Mouse (Mus musculus): ENCODE results near the gene Rrnad1.

The Rrnad1 gene

GRCm38 (mm10) chr3:87948378-87949265 lies 18.1 kb upstream of the Rrnad1 start, which contains the start of gene Crabp2:
Crabp2 (plus strand) TSS chr3:87948666.
- DNase-seq (ENCODE audit: low spot score), result peak; percentile 78

GRCm38 (mm10) chr3:87947811-87948199 lies 17.3 kb upstream of the Rrnad1 start:
- DNase-seq (ENCODE audit: low spot score), result peak; percentile 97

DNA sequence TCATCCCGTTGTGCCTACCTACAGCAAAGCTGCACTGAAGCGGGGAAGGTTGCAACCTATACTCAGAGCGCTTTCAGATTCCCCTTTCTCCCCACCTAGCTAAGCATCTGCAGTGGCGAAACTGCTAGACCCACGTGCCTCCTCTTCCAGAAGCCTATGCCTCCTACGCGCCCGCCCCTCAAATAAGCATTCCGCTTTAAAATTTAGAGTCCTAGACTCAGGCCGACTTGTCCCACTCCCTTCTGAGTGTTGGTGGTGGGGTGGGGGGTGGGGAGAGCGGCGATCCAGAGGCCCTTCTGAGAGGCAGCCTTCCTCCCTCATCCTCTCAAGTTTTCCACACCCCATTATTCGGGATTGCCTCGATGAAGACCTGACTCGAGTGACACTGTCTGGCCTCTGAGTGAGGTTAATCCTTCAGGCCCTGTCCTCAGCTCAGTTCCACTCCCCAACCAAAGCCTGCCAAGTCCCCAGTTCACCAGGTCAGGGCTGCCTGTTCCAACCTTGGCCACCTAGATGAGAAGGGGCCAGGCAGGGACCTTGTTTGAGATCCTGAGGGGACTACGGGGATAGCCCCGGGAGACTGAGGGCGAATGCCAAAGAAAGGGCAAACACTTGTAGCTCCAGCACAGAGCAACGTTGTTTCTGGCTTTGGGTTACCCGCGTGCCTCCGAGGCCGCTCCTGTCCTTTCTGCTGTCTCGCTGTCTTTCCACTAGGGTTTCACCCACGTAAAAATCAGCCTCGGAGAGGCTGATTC lies 16.7 kb upstream of the Rrnad1 start:
- DNase-seq (ENCODE audit: low spot score), result peak; percentile 66

GRCm38 (mm10) chr3:87946541-87946860 lies 16.0 kb upstream of the Rrnad1 start:
- DNase-seq (ENCODE audit: low spot score), result no peak

DNA sequence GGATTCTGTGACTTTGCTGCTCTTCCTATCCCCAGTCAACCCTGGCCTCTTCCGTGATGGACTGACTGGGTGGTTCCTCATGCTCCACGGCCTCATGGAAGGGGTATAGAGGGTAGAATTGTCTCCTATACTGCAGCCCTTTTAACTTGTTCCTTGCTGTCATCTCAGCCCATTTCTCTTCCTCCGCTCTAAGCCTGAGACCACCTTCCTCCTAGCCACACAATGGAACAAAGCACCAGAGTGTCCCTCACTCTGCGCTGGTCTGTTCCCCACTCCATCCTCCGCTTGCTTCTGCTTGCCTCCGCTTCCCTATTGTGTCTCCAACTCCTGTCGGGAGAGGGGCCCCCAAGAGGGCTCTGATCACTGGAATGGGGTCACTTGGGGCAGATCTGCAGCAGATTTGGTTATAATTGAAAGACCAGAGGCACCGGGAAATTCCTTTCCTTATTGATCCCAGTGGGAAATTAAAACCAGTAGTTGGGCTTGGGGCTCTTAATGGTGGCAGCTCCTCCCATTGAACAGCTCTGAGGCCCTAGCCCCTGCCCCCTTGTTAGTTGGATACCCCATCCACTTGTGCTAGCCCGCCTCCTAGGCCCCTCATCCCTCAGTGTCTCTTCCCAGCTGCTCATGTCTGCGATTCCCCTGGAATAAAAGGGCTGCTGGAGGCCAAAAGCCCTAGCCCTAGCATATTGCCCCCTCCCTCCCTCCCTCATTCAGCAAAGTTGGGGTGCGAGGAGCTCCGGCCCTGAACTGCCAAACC lies 15.4 kb upstream of the Rrnad1 start:
- DNase-seq (ENCODE audit: low spot score), result peak; percentile 74

GRCm38 (mm10) chr3:87944838-87945600 lies 14.5 kb upstream of the Rrnad1 start:
- peak; percentile 39 for DNase-seq (ENCODE audit: low spot score)

DNA sequence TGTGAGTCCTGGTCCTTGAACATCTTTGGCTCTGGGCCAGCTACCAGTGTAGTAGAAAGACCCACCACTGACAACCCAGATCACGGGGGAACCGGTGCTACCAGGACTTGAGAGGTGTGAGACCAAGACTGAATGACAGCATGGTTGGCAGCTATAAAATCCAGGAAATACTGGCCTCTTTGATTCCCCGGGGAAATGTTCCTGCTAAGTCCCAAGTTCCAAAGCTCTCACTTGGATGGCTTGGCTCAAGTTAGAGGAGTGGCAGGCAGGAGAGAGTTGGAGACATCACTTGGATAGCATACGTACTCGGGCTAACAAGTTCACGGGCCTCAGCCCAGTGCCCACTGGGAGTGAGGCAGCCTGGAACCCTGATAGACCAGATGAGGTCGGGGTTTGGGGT lies 13.1 kb upstream of the Rrnad1 start:
- DNase-seq (ENCODE audit: low spot score), result no peak

DNA sequence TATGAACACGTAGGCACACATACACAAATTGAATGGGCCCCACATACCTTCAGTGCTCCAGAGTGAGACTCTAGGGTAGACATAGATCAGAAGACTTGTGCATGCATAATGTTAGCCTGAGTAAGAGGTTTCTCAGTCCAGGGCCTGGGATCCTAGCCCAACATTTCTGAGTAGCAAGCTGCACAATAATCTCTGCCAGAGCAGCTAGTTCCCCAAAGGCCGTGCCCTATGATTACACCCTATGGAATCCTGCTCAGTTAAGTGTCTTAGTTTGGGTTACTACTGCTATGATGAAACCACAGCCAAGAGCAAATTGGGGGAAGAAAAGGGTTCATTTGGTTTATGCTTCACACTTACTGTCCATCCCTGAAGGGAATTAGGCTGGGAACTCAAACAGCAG lies 12.0 kb upstream of the Rrnad1 start:
- DNase-seq (ENCODE audit: low spot score), result no peak

GRCm38 (mm10) chr3:87940611-87941010 lies 10.1 kb upstream of the Rrnad1 start:
- DNase-seq (ENCODE audit: low spot score), result no peak

DNA sequence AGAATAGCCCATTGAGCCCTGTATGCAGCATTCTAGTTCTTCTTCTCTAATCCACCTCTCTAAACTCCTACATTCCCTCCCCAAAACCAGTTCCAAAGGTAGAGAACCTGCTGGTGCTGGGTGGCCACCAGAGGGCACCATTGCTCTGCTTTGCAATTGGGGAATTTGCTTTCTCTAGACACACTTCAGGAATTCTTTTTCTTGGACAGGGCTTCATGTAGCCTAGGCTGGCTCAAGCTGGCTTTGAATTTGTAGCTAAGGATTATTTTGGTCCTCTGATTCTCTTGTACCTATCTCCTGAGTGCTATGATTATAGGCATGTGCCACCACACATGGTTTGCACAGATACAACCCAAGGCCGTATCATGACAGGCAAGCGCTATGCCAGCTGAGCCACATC lies 5.3 kb upstream of the Rrnad1 start:
- peak; percentile 89 for DNase-seq (ENCODE audit: low spot score)

- DNase-seq (ENCODE audit: low spot score), result no peak
These were observed 4.7 kb upstream of the Rrnad1 start for GRCm38 (mm10) chr3:87935201-87935600.

DNA sequence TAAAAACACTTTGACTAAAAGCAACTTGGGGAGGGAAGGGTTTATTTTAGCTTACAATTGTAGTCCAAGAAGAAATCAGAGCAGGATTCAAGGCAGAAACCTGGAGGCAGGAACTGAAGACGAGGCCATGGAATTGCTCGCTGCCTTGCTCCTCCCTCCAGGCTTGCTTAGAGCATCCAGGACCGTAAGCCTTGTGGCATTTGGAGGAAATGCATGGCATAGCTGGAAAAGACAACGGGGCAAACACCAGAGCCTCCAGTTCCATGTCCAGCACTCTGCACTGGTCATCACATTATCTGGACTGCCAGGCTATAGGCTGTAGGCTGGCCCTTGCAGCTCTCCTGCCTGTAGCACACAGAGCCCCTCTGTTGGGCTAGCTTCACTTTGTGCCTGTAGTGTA lies 4.0 kb upstream of the Rrnad1 start:
- no peak for DNase-seq (ENCODE audit: low spot score)

- no peak for DNase-seq (ENCODE audit: low spot score)
These were observed 3.5 kb upstream of the Rrnad1 start for GRCm38 (mm10) chr3:87934026-87934425.

DNA sequence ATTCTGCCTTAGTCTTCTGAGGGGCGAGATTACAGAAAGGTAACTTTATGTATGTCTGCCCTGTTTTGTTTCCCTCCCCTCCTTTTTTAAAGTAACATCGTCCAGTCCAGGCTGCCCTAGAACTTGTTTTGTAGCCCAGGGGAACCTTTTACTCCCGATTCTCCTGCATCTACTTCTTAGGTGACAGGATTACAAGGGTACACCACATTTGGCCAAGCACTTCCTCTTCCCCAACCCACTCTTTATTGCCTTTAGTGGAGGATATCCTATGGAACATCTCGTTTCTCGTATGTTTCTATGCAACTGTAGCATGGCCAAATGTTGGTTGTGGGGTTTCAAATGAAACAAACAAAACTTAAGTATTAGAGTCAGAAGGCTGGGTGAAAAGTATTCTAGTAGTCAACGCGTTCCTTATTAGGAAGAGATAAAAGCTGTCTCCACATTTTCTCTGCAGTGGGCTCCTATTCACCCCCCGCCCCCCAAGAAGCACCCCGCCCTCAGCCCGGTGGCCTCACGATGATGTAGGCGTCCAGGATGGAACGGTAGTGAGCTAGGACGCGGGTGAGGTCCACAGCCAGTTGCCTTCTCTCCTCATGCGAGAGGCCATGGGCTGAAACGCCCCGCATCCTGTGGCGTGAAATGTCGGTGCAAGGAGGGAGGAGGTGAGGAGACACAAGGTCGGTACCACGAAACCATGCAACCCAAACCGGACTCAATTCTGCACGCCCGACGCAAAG lies 1.0 kb downstream of the Rrnad1 start:
- no peak for DNase-seq (ENCODE audit: low spot score)

GRCm38 (mm10) chr3:87927452-87927851 lies 3.1 kb downstream of the Rrnad1 start:
- no peak for DNase-seq (ENCODE audit: low spot score)

- no peak for DNase-seq (ENCODE audit: low spot score)
These were observed 5.5 kb downstream of the Rrnad1 start for GRCm38 (mm10) chr3:87924996-87925395.

- no peak for DNase-seq (ENCODE audit: low spot score)
These were observed 10.1 kb downstream of the Rrnad1 start for GRCm38 (mm10) chr3:87920270-87920943.

- DNase-seq (ENCODE audit: low spot score), result peak; percentile 96
These were observed 11.0 kb downstream of the Rrnad1 start, which contains the start of gene Mrpl24 for GRCm38 (mm10) chr3:87919336-87920108. Mrpl24 (plus strand) TSS chr3:87919506.

- no peak for DNase-seq (ENCODE audit: low spot score)
These were observed 12.0 kb downstream of the Rrnad1 start for GRCm38 (mm10) chr3:87918551-87918950.

GRCm38 (mm10) chr3:87916990-87917389 lies 13.5 kb downstream of the Rrnad1 start:
- DNase-seq (ENCODE audit: low spot score), result no peak
